Mouse (Mus musculus) heart, embryonic 15.5 days (tissue): ENCODE measurements at regions not wholly inside any gene's neighbourhood (a gene's known extent, or its start where the extent isn't known, plus 50 kb on each side); places are given as distances from the start of the nearest gene placed in this dataset.

Experiments used
- ATAC-seq: fragments of 200-750 bp; cut with Nextera tagmentation; replicated peaks from 2 replicates; pipeline ENCODE4 v1.8.0; 2017; ENCODE audit warnings: low read depth, moderate TSS enrichment; ENCODE audit not compliant: insufficient number of reproducible peaks, insufficient read depth, low FRiP score
- H3K27ac ChIP-seq: fragments of 300-500 bp; sonication (generic); 2 replicates; pipeline ENCODE4 v1.5.1; 2015; ENCODE audit warnings: mild to moderate bottlenecking, inconsistent platforms
- H3K27me3 ChIP-seq: fragments of 300-500 bp; sonication (generic); 2 replicates; pipeline ENCODE4 v1.6.1; 2015; ENCODE audit warnings: inconsistent platforms
- H3K36me3 ChIP-seq: fragments of 300-500 bp; sonication (generic); 2 replicates; pipeline ENCODE4 v1.6.1; 2015; ENCODE audit warnings: mild to moderate bottlenecking, inconsistent platforms
- H3K4me1 ChIP-seq: fragments of 300-500 bp; sonication (generic); replicated peaks from 2 replicates; pipeline ENCODE4 v1.6.1; 2015; ENCODE audit warnings: inconsistent platforms
- H3K4me2 ChIP-seq: fragments of 300-500 bp; sonication (generic); 2 replicates; pipeline ENCODE4 v1.6.1; 2015; ENCODE audit warnings: inconsistent platforms, mild to moderate bottlenecking, moderate library complexity
- H3K4me3 ChIP-seq: fragments of 300-500 bp; sonication (generic); 2 replicates; pipeline ENCODE4 v1.5.1; 2015; ENCODE audit warnings: mild to moderate bottlenecking, inconsistent platforms
- H3K9ac ChIP-seq: fragments of 300-500 bp; sonication (generic); 2 replicates; pipeline ENCODE4 v1.6.1; 2015; ENCODE audit warnings: mild to moderate bottlenecking, inconsistent platforms
- H3K9me3 ChIP-seq: fragments of 300-500 bp; sonication (generic); replicated peaks from 2 replicates; pipeline ENCODE4 v1.6.1; 2016; ENCODE audit warnings: inconsistent platforms
- WGBS: fragments of 180-500 bp; shearing (Covaris S2); methylation state at CpG from one replicate; pipeline ENCODE4 v1.1.7; 2015; ENCODE audit warnings: mixed read lengths; 5-methylcytosine and 5-hydroxymethylcytosine counted together

- H3K9ac ChIP-seq, result no peak overlapping the region
- no peak overlapping the region for H3K4me3 ChIP-seq
- no peaks in the 10 kb centered on the region for H3K4me1 ChIP-seq
- no peak overlapping the region for H3K4me2 ChIP-seq
- ATAC-seq, result no peak
- no peak overlapping the region for H3K27ac ChIP-seq
- no peaks in the 10 kb centered on the region for H3K9me3 ChIP-seq
- WGBS, result 79% methylated on average over 1 of the region's 1 CpGs
- no peaks in the 10 kb centered on the region for H3K27me3 ChIP-seq
- no peaks in the 10 kb centered on the region for H3K36me3 ChIP-seq
Observed at GRCm38 (mm10) chr6:93426141-93426540, 482.8 kb upstream of the Adamts9 start.

GRCm38 (mm10) chr6:93422906-93423305, 479.6 kb upstream of the Adamts9 start:
- ATAC-seq, result no peak

GRCm38 (mm10) chr6:93422253-93422652, 479.0 kb upstream of the Adamts9 start:
- no peaks in the 10 kb centered on the region for H3K4me1 ChIP-seq
- H3K27ac ChIP-seq, result no peak overlapping the region
- no peak overlapping the region for H3K4me2 ChIP-seq
- no peaks in the 10 kb centered on the region for H3K36me3 ChIP-seq
- ATAC-seq, result no peak
- no peak overlapping the region for H3K9ac ChIP-seq
- H3K27me3 ChIP-seq, result no peaks in the 10 kb centered on the region
- H3K4me3 ChIP-seq, result no peak overlapping the region
- no peaks in the 10 kb centered on the region for H3K9me3 ChIP-seq
- 59% methylated on average over 4 of the region's 4 CpGs for WGBS

More at GRCm38 (mm10) chr6:93422906-93423305, 479.6 kb upstream of the Adamts9 start:
- Histone ChIP-seq H3K27me3 (no peaks in the 10 kb centered on the region), H3K9ac (no peak overlapping the region), H3K9me3 (no peaks in the 10 kb centered on the region), H3K36me3 (no peaks in the 10 kb centered on the region), H3K4me1 (no peaks in the 10 kb centered on the region), H3K27ac (no peak overlapping the region), H3K4me2 (no peak overlapping the region), H3K4me3 (no peak overlapping the region)
- 55% methylated on average over 3 of the region's 3 CpGs for WGBS

GRCm38 (mm10) chr6:93417625-93418024, 474.3 kb upstream of the Adamts9 start:
- 89% methylated on average over 6 of the region's 6 CpGs for WGBS
- Histone ChIP-seq H3K9me3 (no peaks in the 10 kb centered on the region), H3K27ac (no peak overlapping the region), H3K4me2 (no peak overlapping the region), H3K27me3 (no peaks in the 10 kb centered on the region), H3K36me3 (no peaks in the 10 kb centered on the region), H3K4me1 (no peaks in the 10 kb centered on the region), H3K9ac (no peak overlapping the region), H3K4me3 (no peak overlapping the region)
- no peak for ATAC-seq

GRCm38 (mm10) chr6:93416006-93416405, 472.7 kb upstream of the Adamts9 start:
- 24% methylated on average over 1 of the region's 1 CpGs for WGBS
- H3K4me1 ChIP-seq, result no peaks in the 10 kb centered on the region
- H3K9ac ChIP-seq, result no peak overlapping the region
- no peak for ATAC-seq
- H3K4me2 ChIP-seq, result no peak overlapping the region
- no peaks in the 10 kb centered on the region for H3K9me3 ChIP-seq
- H3K27me3 ChIP-seq, result no peaks in the 10 kb centered on the region
- no peaks in the 10 kb centered on the region for H3K36me3 ChIP-seq
- no peak overlapping the region for H3K4me3 ChIP-seq
- H3K27ac ChIP-seq, result no peak overlapping the region

GRCm38 (mm10) chr6:93411077-93411452, 467.8 kb upstream of the Adamts9 start:
- Histone ChIP-seq H3K9me3 (no peaks in the 10 kb centered on the region), H3K4me2 (no peak overlapping the region), H3K27me3 (no peaks in the 10 kb centered on the region), H3K27ac (no peak overlapping the region), H3K36me3 (no peaks in the 10 kb centered on the region), H3K4me3 (no peak overlapping the region), H3K4me1 (no peaks in the 10 kb centered on the region), H3K9ac (no peak overlapping the region)
- WGBS, result 61% methylated on average over 3 of the region's 3 CpGs
- ATAC-seq, result no peak

- ATAC-seq, result no peak
- Histone ChIP-seq H3K27me3 (no peaks in the 10 kb centered on the region), H3K4me1 (no peaks in the 10 kb centered on the region), H3K9ac (no peak overlapping the region), H3K27ac (no peak overlapping the region), H3K4me2 (no peak overlapping the region), H3K36me3 (no peaks in the 10 kb centered on the region), H3K9me3 (no peaks in the 10 kb centered on the region), H3K4me3 (no peak overlapping the region)
- 43% methylated on average over 5 of the region's 5 CpGs for whole genome bisulfite sequencing
Observed at GRCm38 (mm10) chr6:93410416-93411076, 467.3 kb upstream of the Adamts9 start.

GRCm38 (mm10) chr6:93398551-93398950, 455.3 kb upstream of the Adamts9 start:
- Histone ChIP-seq H3K4me3 (no peak overlapping the region), H3K9me3 (no peaks in the 10 kb centered on the region), H3K9ac (no peak overlapping the region), H3K4me2 (no peak overlapping the region), H3K36me3 (no peaks in the 10 kb centered on the region), H3K4me1 (peaks cover 4% of the 10 kb centered on the region), H3K27ac (no peak overlapping the region), H3K27me3 (no peaks in the 10 kb centered on the region)
- ATAC-seq, result no peak
- WGBS, result 47% methylated on average over 2 of the region's 2 CpGs

GRCm38 (mm10) chr6:93397074-93397473, 453.8 kb upstream of the Adamts9 start:
- WGBS, result 48% methylated on average over 5 of the region's 5 CpGs
- no peak overlapping the region for H3K9ac ChIP-seq

GRCm38 (mm10) chr6:93395952-93396351, 452.7 kb upstream of the Adamts9 start:
- peaks cover 4% of the 10 kb centered on the region for H3K4me1 ChIP-seq
- no peak overlapping the region for H3K4me2 ChIP-seq
- no peak overlapping the region for H3K4me3 ChIP-seq
- no peaks in the 10 kb centered on the region for H3K27me3 ChIP-seq
- no peak for ATAC-seq
- H3K9me3 ChIP-seq, result no peaks in the 10 kb centered on the region
- no peak overlapping the region for H3K27ac ChIP-seq
- 56% methylated on average over 7 of the region's 7 CpGs for WGBS
- no peaks in the 10 kb centered on the region for H3K36me3 ChIP-seq
- H3K9ac ChIP-seq, result no peak overlapping the region

More at GRCm38 (mm10) chr6:93397074-93397473, 453.8 kb upstream of the Adamts9 start:
- no peaks in the 10 kb centered on the region for H3K9me3 ChIP-seq
- H3K27me3 ChIP-seq, result no peaks in the 10 kb centered on the region
- no peaks in the 10 kb centered on the region for H3K36me3 ChIP-seq
- no peak for ATAC-seq
- H3K4me2 ChIP-seq, result no peak overlapping the region
- H3K27ac ChIP-seq, result no peak overlapping the region
- peaks cover 4% of the 10 kb centered on the region for H3K4me1 ChIP-seq
- H3K4me3 ChIP-seq, result no peak overlapping the region

GRCm38 (mm10) chr6:93395296-93395695, 452.0 kb upstream of the Adamts9 start:
- Histone ChIP-seq H3K9ac (no peak overlapping the region), H3K9me3 (no peaks in the 10 kb centered on the region), H3K27ac (no peak overlapping the region), H3K4me2 (no peak overlapping the region), H3K36me3 (no peaks in the 10 kb centered on the region), H3K4me3 (no peak overlapping the region), H3K4me1 (peaks cover 4% of the 10 kb centered on the region), H3K27me3 (no peaks in the 10 kb centered on the region)
- no peak for ATAC-seq
- 40% methylated on average over 6 of the region's 6 CpGs for WGBS

- Histone ChIP-seq H3K27ac (no peak overlapping the region), H3K4me1 (peaks cover 4% of the 10 kb centered on the region), H3K4me3 (no peak overlapping the region), H3K9ac (no peak overlapping the region), H3K4me2 (no peak overlapping the region), H3K27me3 (no peaks in the 10 kb centered on the region), H3K9me3 (no peaks in the 10 kb centered on the region), H3K36me3 (no peaks in the 10 kb centered on the region)
- 79% methylated on average over 5 of the region's 5 CpGs for WGBS
- ATAC-seq, result no peak
Observed at GRCm38 (mm10) chr6:93393551-93393950, 450.3 kb upstream of the Adamts9 start.
